Mouse (Mus musculus) liver, embryonic 13.5 days (tissue): ENCODE measurements around the gene Hipk1. TPM values are rescaled to one million over a fixed set of nuclear protein-coding genes. Genes with fewer than 3 reads are reported as not detected.

Source experiments
- ATAC-seq: fragments of 200-750 bp; cut with Nextera tagmentation; 2 replicates; pipeline ENCODE4 v1.8.0; 2017; ENCODE audit warnings: low read depth, mild to moderate bottlenecking, moderate number of reproducible peaks, moderate library complexity
- DNase-seq: peaks from one replicate; pipeline ENCODE4 v3.0.0; 2022
- H3K27ac ChIP-seq: fragments of 300-500 bp; sonication (generic); 2 replicates; pipeline ENCODE4 v1.5.1; 2015; ENCODE audit warnings: moderate library complexity, mild to moderate bottlenecking, inconsistent platforms
- H3K27me3 ChIP-seq: fragments of 300-500 bp; sonication (generic); 2 replicates; pipeline ENCODE4 v1.6.1; 2015; ENCODE audit warnings: mild to moderate bottlenecking, inconsistent platforms
- H3K36me3 ChIP-seq: fragments of 300-500 bp; sonication (generic); 2 replicates; pipeline ENCODE4 v1.6.1; 2015; ENCODE audit warnings: mild to moderate bottlenecking, inconsistent platforms
- H3K4me1 ChIP-seq: fragments of 300-500 bp; sonication (generic); replicated peaks from 2 replicates; pipeline ENCODE4 v1.6.1; 2015; ENCODE audit warnings: inconsistent platforms
- H3K4me2 ChIP-seq: fragments of 300-500 bp; sonication (generic); 2 replicates; pipeline ENCODE4 v1.6.1; 2015; ENCODE audit warnings: inconsistent platforms, mild to moderate bottlenecking, moderate library complexity
- H3K4me3 ChIP-seq: fragments of 300-500 bp; sonication (generic); replicated peaks from 2 replicates; pipeline ENCODE4 v1.5.1; 2015; ENCODE audit warnings: mild to moderate bottlenecking, inconsistent platforms
- H3K9ac ChIP-seq: fragments of 300-500 bp; sonication (generic); 2 replicates; pipeline ENCODE4 v1.6.1; 2015; ENCODE audit warnings: mild to moderate bottlenecking, inconsistent platforms
- H3K9me3 ChIP-seq: fragments of 300-500 bp; sonication (generic); replicated peaks from 2 replicates; pipeline ENCODE4 v1.6.1; 2016; ENCODE audit warnings: inconsistent platforms
- WGBS: fragments of 180-500 bp; shearing (Covaris S2); methylation state at CpG from one replicate; pipeline ENCODE4 v1.1.7; 2015; ENCODE audit not compliant: insufficient replicate concordance; 5-methylcytosine and 5-hydroxymethylcytosine counted together
- polyA plus RNA-seq: library from polyadenylated mRNA; unstranded; fragments of >200 nt; fragmentation: Nextera tagmentation; extraction: Ambion mirVana; gene quantifications from 2 replicates; pipeline ENCODE4 v1.2.1, GENCODE M21; 2015

The Hipk1 gene
- polyA plus RNA-seq, 1 experiment from 2014 or later = 12.8 TPM

DNA sequence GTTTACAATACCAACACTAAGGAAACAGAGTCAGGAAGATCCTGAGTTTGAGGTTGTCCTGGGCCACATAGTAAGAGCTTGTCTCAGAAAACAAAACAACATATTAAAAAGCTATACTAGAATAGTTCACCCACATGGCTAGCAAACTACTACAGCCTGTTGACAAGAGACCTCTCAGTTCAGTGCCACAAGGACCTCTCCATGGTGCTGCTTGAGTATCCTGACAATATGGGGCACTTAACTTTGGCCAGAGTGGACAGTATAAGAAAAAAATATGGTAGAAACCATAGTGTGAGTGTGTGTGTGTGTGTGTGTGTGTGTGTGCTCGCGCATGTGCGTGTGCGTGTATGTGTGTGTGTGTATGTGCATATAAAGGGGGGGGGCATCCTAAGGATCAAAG is 79.2 kb downstream of the Hipk1 start:
- Histone ChIP-seq H3K27ac (no peak overlapping the region), H3K4me3 (no peak overlapping the region), H3K4me1 (no peaks in the 10 kb centered on the region), H3K4me2 (no peak overlapping the region), H3K9me3 (no peaks in the 10 kb centered on the region), H3K9ac (no peak overlapping the region), H3K36me3 (no peaks in the 10 kb centered on the region), H3K27me3 (no peaks in the 10 kb centered on the region)
- WGBS = 78% methylated on average over 4 of the region's 4 CpGs
- no peak for DNase-seq
- no peak for ATAC-seq

DNA sequence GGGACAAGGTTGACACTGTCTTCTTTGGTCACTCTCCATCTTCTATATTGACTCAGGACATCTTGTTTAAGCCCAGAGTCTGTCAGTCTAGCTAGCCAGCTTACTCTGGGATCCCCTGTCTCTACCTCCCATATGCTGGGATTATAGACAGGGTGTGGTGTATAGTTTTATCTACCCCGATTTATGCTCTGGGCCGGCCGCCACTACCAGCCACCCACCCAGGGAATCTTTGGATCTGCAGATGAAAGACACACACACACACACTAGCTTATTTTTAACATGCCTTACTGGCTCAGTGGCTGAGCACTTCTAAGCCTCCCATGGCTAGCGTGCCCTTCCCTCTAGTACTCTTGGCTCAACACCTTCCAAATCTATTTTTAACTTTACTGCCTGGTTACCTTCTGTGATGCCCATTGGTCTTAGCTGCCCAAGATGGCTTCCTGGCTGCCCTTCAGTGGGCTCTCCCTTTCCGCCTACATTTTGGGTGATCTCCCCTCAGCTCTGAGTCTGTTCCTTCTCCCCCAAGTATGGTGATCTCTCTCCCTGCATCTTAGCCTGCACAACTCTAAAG is 81.8 kb downstream of the Hipk1 start:
- DNase-seq (no peak), ATAC-seq (no peak)
- Histone ChIP-seq H3K4me1 (no peaks in the 10 kb centered on the region), H3K4me2 (no peak overlapping the region), H3K4me3 (no peak overlapping the region), H3K36me3 (no peaks in the 10 kb centered on the region), H3K27ac (no peak overlapping the region), H3K27me3 (no peaks in the 10 kb centered on the region), H3K9me3 (no peaks in the 10 kb centered on the region), H3K9ac (no peak overlapping the region)
- WGBS = 69% methylated on average over 5 of the region's 5 CpGs

DNA sequence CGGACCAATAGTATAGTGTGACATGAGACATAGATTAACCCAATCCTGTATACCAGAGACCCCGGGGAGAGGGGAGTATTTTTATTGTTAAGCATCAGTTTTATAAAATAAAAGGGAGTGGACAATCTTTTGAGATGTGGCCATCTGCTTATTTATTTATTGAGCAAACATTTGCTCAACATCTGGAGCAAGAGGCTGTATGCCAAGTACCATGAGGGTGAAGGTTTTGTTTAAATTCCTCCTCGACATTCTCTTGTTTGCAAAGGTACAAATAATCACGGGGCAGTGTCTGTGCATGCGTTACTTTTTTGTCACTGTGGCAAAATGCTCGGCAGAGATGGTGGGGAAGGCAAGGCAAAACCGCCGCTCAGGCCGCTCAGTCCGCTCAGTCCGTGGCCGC is 85.9 kb downstream of the Hipk1 start:
- Histone ChIP-seq H3K9ac (no peak overlapping the region), H3K36me3 (no peaks in the 10 kb centered on the region)

DNA sequence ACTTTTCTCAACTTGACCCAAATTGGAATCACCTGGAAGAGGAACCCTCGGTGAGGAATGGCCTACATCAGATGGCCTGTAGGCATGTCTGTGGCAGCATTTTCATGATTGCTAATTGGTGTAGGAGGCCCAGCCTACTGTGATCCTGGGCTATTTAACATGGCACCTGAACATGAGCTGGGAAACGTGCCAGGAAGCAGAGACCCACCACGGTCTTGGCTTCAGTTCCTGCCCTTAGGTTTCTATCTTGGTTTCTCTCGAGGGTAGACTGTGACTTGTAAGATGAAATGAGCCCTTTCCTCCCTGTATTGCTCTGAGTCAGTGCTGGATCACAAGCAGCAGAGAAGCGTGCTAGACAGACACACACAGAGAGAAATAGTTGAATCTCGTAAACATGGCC is 86.7 kb downstream of the Hipk1 start:
- no peak for DNase-seq
- Histone ChIP-seq H3K27me3 (no peaks in the 10 kb centered on the region), H3K4me1 (no peaks in the 10 kb centered on the region), H3K9me3 (no peaks in the 10 kb centered on the region), H3K4me3 (no peak overlapping the region), H3K36me3 (no peaks in the 10 kb centered on the region), H3K9ac (no peak overlapping the region), H3K27ac (no peak overlapping the region), H3K4me2 (no peak overlapping the region)
- WGBS = 62% methylated on average over 6 of the region's 6 CpGs
- ATAC-seq = no peak

More for the DNA sequence above, 85.9 kb downstream of the Hipk1 start:
- Histone ChIP-seq H3K9me3 (no peaks in the 10 kb centered on the region), H3K27ac (no peak overlapping the region), H3K4me2 (no peak overlapping the region), H3K27me3 (no peaks in the 10 kb centered on the region), H3K4me1 (no peaks in the 10 kb centered on the region), H3K4me3 (no peak overlapping the region)
- no peak for DNase-seq
- no peak for ATAC-seq
- WGBS = 76% methylated on average over 12 of the region's 12 CpGs

DNA sequence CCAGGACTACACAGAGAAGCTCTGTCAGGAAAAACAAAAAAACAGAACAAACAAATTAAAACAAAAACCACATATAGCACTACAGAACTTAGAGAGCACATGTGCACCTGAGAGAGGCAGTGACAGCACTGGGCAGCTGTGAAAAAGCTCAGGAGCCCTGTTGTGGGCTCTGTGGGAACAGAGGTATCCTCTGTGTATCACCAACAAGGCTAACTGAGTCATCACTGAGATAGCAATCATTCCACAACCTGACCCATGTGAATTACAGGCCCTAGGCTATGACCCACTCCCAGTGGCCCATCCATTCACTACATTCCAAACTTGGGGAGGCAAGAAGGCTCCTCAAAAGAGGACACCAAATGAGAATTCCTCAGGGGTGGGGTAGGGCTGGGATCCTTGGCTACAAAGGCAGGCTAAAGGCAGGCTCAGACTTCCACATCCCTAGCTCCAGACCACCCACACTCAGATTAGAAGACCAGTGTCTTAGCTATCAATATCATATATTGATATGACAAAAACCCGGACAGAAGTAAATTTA is 94.9 kb downstream of the Hipk1 start:
- Histone ChIP-seq H3K9ac (no peak overlapping the region), H3K4me1 (no peaks in the 10 kb centered on the region), H3K27me3 (no peaks in the 10 kb centered on the region), H3K36me3 (no peaks in the 10 kb centered on the region), H3K27ac (no peak overlapping the region), H3K4me3 (no peak overlapping the region), H3K9me3 (no peaks in the 10 kb centered on the region), H3K4me2 (no peak overlapping the region)
- no peak for ATAC-seq
- WGBS = 65% methylated on average over 1 of the region's 1 CpGs
- no peak for DNase-seq

DNA sequence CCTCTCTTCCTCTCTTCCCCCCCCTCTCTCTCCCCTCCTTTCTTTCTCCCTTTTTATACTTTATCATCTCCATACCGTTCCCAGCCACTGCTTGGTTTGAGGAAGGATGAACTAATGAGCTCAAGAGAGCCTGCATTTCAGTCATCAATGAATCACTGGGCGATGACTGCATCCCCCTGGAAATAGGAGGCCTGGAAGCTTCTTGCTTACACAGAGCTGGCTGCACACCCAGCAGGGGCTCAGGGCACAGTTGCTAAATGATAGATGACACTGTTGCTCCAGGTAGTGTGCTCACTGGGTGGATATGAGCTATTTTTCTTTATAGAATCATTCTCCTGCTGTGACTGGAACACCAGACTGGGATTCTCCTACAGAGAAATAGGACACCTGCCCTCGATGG is 95.8 kb downstream of the Hipk1 start:
- Histone ChIP-seq H3K4me1 (no peaks in the 10 kb centered on the region), H3K36me3 (no peaks in the 10 kb centered on the region), H3K9ac (no peak overlapping the region), H3K27me3 (no peaks in the 10 kb centered on the region), H3K9me3 (no peaks in the 10 kb centered on the region), H3K4me2 (no peak overlapping the region), H3K27ac (no peak overlapping the region), H3K4me3 (no peak overlapping the region)
- no peak for ATAC-seq
- no peak for DNase-seq
- WGBS = 50% methylated on average over 3 of the region's 3 CpGs

DNA sequence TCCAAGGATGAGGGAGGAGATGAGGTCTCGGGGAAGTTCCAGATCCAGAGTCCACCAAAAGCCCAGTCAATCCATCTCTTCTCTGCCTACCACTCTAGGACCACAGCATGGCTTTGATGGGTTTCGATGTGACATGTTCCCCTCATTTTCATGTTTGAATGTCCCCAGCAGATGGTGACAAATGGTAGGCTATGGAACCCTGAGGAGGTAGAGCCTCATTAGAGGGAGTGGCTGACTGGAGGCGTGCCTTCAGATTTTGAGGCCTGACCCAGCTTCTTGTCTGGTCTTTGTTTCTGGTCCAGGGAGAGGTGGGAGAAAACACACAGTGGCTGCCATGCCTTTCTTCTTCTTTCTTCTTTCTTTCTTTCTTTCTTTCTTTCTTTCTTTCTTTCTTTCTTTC is 100.9 kb downstream of the Hipk1 start:
- no peak for DNase-seq
- no peaks in the 10 kb centered on the region for H3K27me3 ChIP-seq
- no peaks in the 10 kb centered on the region for H3K36me3 ChIP-seq
- 52% methylated on average over 3 of the region's 3 CpGs for WGBS
- no peak overlapping the region for H3K27ac ChIP-seq
- no peak overlapping the region for H3K4me2 ChIP-seq
- no peak for ATAC-seq
- H3K9me3 ChIP-seq = no peaks in the 10 kb centered on the region
- H3K4me1 ChIP-seq = no peaks in the 10 kb centered on the region
- no peak overlapping the region for H3K4me3 ChIP-seq
- no peak overlapping the region for H3K9ac ChIP-seq

Other genes starting within 250 kb of the Hipk1 start
- gene Syt6, start 216.3 kb downstream of the Hipk1 start, polyA plus RNA-seq = not detected in 2 replicates
- gene Atg4a-ps, start 145.5 kb downstream of the Hipk1 start, polyA plus RNA-seq = 0.18 and 0.21 TPM in 2 replicates
- 2.7 and 2.8 TPM in 2 replicates for gene Olfml3, start 53.6 kb downstream of the Hipk1 start, polyA plus RNA-seq
- not detected in 2 replicates for gene Gm10964, start 52.2 kb downstream of the Hipk1 start, polyA plus RNA-seq
- 30.3 and 33.0 TPM in 2 replicates for gene Dclre1b, start 17.9 kb upstream of the Hipk1 start, polyA plus RNA-seq
- 13.2 and 15.1 TPM in 2 replicates for gene Ap4b1, start 18.0 kb upstream of the Hipk1 start, polyA plus RNA-seq
- gene Gm43064, start 18.0 kb upstream of the Hipk1 start, polyA plus RNA-seq = 0.42 and 0.67 TPM in 2 replicates
- gene Bcl2l15, start 41.0 kb upstream of the Hipk1 start, polyA plus RNA-seq = 1.9 and 2.1 TPM in 2 replicates
- gene Ptpn22, start 68.2 kb upstream of the Hipk1 start, polyA plus RNA-seq = 2.0 and 2.2 TPM in 2 replicates
- gene Rsbn1, start 122.6 kb upstream of the Hipk1 start, polyA plus RNA-seq = 4.2 and 5.2 TPM in 2 replicates
- gene Phtf1, start 176.5 kb upstream of the Hipk1 start, polyA plus RNA-seq = 6.7 and 6.8 TPM in 2 replicates